21 mouse cellular contexts compared by ENCODE assay signal in the genomic region with DNA sequence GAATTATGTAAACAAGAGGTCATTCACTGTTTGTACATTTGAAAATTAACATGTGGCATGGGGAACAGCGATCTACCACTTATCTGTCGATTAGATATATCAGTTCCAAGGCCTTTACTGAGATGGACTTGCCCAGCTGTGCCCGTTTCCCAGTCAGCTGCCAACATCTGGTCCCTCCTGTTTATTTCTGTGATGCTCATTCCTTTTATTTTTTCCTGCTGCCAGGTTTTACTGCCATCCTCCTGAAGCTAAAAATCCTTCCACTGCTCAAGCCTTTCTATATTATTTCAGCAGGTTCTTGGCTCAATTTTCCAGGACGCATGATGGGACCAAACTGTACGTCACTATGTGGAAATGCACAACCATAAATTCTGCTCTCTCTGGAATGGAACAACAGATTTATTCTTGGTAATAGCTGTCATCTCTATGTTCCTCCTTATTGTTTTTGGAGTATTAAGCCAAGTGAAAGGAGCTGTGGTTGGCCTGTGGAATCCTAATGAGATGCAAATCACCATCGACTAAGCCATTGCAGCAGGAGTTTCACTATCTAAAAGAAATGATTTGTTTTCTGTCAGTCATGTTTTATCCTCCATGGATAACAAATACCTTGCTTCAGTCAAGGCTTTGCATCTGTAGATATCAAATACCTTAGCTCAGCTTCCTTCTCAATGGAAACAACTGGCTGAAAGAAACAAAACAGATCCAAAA.
A peak's percentile ranks its signal among the peaks of the same experiment; 100 is the strongest.
DNase-seq lines count a peak whose midpoint lies in the region; ATAC-seq lines count a peak whose summit lies in the region.
"Had no signal": no experiment of that assay in that cellular context is flagged by ENCODE, and none has a peak within 500 bp of the region (broad histone marks: within the 10 kb centered on the region; RNA-seq: fewer than 3 reads in every experiment).

No protein-coding gene starts in this region.

- no peak for DNase-seq in frontal cortex, postnatal 25 days (ENCODE audit: low spot score in 2 of 2)
- no peak for DNase-seq in neural tube, embryonic 10.5 days (ENCODE audit: extremely low spot score, low spot score)
- DNase-seq in left cerebral cortex, adult 11 months (ENCODE audit: low spot score) = no peak
- no peak for DNase-seq in kidney, adult 11 months
- DNase-seq: adrenal gland, postnatal 14 days; cerebellum, adult 9-10 months; gastrocnemius, postnatal 25 days; right cerebral cortex, adult 18-20 months; thymus, adult 18-20 months had no signal

- no peak overlapping the region for H3K9ac ChIP-seq in neural tube, embryonic 13.5 days
- H3K9ac ChIP-seq in midbrain, embryonic 13.5 days (replicated peaks) = no peak overlapping the region
- H3K9ac ChIP-seq: embryonic facial prominence, embryonic 15.5 days; limb, embryonic 13.5 days; liver, embryonic 14.5 days had no signal

- 53% methylated on average over 6 of the region's 6 CpGs for WGBS in neural tube, embryonic 13.5 days
- 53% methylated on average over 6 of the region's 6 CpGs for WGBS in midbrain, embryonic 13.5 days

- peak; percentile 48; the same call in 1 of the 2 replicates for ATAC-seq in frontal cortex, adult (ENCODE audit: low TSS enrichment)
- ATAC-seq in neural tube, embryonic 13.5 days (ENCODE audit: low read depth) = peak; percentile 50; the same call in 1 of the 2 replicates
- peak; percentile 34; the same call in 1 of the 2 replicates for ATAC-seq in midbrain, embryonic 13.5 days
- ATAC-seq in CD4-positive, CD25-positive, alpha-beta regulatory T cell, adult 4 months = no peak
- ATAC-seq: activated CD4-positive, CD25-positive, alpha-beta regulatory T cell, adult 4 months; inflammation-experienced regulatory T-cells, adult 6 months; lung, postnatal 0 days; Patski had no signal

- H3K9me3 ChIP-seq in neural tube, embryonic 13.5 days = no peaks in the 10 kb centered on the region
- H3K9me3 ChIP-seq in midbrain, embryonic 13.5 days = no peaks in the 10 kb centered on the region
- H3K9me3 ChIP-seq: embryonic facial prominence, embryonic 15.5 days; limb, embryonic 13.5 days had no signal

- H3K36me3 ChIP-seq in neural tube, embryonic 13.5 days = no peaks in the 10 kb centered on the region
- H3K36me3 ChIP-seq in midbrain, embryonic 13.5 days = no peaks in the 10 kb centered on the region
- H3K36me3 ChIP-seq: embryonic facial prominence, embryonic 15.5 days; limb, embryonic 13.5 days had no signal

- no peak overlapping the region for H3K4me3 ChIP-seq in neural tube, embryonic 13.5 days
- H3K4me3 ChIP-seq in midbrain, embryonic 13.5 days (replicated peaks) = no peak overlapping the region
- H3K4me3 ChIP-seq: embryonic facial prominence, embryonic 15.5 days; limb, embryonic 13.5 days; myocyte had no signal

- H3K4me2 ChIP-seq in neural tube, embryonic 13.5 days = no peak overlapping the region
- no peak overlapping the region; the same call in 1 of the 2 replicates for H3K4me2 ChIP-seq in midbrain, embryonic 13.5 days (replicated peaks)
- H3K4me2 ChIP-seq: embryonic facial prominence, embryonic 15.5 days; limb, embryonic 13.5 days had no signal

- no peaks in the 10 kb centered on the region for H3K27me3 ChIP-seq in neural tube, embryonic 13.5 days
- no peaks in the 10 kb centered on the region for H3K27me3 ChIP-seq in midbrain, embryonic 13.5 days
- H3K27me3 ChIP-seq: embryonic facial prominence, embryonic 15.5 days; limb, embryonic 13.5 days; Patski had no signal

- H3K27ac ChIP-seq in neural tube, embryonic 13.5 days (replicated peaks) = peak overlapping the region; percentile 62
- H3K27ac ChIP-seq in midbrain, embryonic 13.5 days = peak overlapping the region; percentile 73
- H3K27ac ChIP-seq: embryonic facial prominence, embryonic 15.5 days; limb, embryonic 13.5 days; liver, embryonic 14.5 days had no signal

- peaks cover 21% of the 10 kb centered on the region for H3K4me1 ChIP-seq in neural tube, embryonic 13.5 days (replicated peaks)
- peaks cover 28% of the 10 kb centered on the region for H3K4me1 ChIP-seq in midbrain, embryonic 13.5 days (replicated peaks)
